Mouse (Mus musculus): ENCODE data around the gene Clrn3.

DNA sequence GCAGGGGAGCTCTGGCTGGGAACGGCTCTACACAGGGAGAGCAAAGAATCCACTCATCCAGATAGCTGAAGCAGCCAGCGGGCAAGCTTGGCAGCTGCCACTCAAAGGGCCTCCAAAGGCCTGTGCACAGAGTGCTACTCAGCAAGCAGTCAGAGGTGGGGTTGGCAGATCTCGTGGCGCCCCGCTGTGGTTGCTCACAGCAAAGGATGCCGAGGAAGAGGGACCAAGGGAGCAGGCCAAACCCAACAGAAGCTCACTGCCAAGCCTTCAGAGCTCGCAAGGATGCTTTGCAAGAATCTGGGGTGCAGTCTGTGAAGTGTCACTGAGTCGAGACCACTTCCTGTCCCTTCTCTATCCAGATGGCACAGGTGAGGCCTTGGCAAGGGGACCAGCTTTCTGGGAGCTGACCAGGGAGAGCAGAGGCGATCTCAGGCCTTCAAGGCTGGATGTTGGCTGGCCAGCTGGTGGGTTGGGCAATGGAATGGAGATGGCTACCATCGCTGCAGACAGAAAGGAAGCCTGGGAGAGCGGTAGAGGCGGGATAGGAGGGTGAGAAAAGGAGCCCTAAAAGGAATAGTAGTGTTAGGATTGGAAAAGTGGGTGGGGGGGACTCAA is 42.6 kb downstream of the Clrn3 start:
- TF ChIP-seq EP300 (IDR thresholded peaks at IDR 0.05; ENCODE audit: low read length), result no peak
- peak in 1 of 2 experiments; percentile 47; a peak in 2 of 4 replicates for TF ChIP-seq CTCF (conservative IDR thresholded peaks at IDR 0.05 in 1 of 2, IDR thresholded peaks at IDR 0.05 in 1 of 2; ENCODE audit: low read depth in 2 of 2, low read length in 2 of 2)
- TF ChIP-seq UBTF (IDR thresholded peaks at IDR 0.05; ENCODE audit: low read depth, low read length), result no peak
- TF ChIP-seq POLR2A (IDR thresholded peaks at IDR 0.05; ENCODE audit: low read depth, low read length), result no peak
- no peak for TF ChIP-seq MAX (IDR thresholded peaks at IDR 0.05; ENCODE audit: low read length)
- no peak for TF ChIP-seq GABPA (IDR thresholded peaks at IDR 0.05; ENCODE audit: insufficient replicate concordance, low read depth, low read length)
- no peak for TF ChIP-seq MYC (IDR thresholded peaks at IDR 0.05; ENCODE audit: low read depth, low read length)
